Mouse (Mus musculus): ENCODE measurements around the gene Gstp3. TPM values are rescaled to one million over a fixed set of nuclear protein-coding genes. Genes with fewer than 3 reads are reported as not detected.

Gene Gstp3
- polyA plus RNA-seq, 1 experiment from 2014 or later = not detected

DNA sequence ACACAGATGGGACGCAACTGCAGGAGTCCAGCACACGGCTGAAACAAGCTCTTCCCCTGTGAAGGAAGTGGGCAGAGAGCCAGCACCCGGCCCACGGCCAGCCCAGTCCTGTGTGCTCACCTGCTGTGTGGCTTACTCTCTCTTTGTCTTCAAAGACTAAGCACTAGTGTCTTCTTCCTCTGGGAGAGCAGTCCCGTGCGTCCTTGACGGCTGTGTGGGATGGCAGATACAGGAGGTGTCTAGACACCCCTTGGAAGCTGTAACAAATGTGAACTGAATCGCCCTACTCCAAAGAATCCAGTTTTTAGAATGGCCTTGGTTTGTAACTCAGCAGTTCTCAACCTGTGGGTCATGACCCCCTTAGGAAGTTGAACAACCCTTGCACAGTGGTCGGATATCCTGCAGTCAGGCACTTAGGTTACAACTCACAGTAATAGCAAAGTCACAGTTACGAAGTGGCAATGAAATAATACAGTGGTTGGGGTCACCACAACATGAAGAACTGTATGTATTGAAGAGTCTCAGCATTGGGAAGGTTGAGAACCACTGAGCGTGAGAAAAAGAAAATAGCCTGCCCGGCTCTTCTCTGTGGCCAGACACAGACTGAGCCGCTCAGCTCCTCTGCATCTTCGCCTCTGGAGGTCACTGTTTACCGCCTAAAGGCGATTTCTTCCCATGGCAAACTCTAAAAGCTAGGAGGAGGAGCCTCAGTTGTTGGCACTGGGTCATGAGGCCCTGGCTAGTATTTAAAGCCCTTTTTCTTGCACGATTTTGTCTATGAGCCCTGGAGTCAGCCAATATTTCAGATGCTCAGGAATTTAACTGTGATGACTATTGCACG lies 40.4 kb downstream of the Gstp3 start:
- H3K27ac ChIP-seq = no peak overlapping the region
- ATAC-seq (ENCODE audit: low FRiP score) = peak; percentile 72; the same call in 1 of the 2 replicates
- H3K9ac ChIP-seq = no peak overlapping the region
- H3K36me3 ChIP-seq (replicated peaks; ENCODE audit: control insufficient read depth, insufficient read depth) = no peaks in the 10 kb centered on the region
- no peaks in the 10 kb centered on the region for H3K27me3 ChIP-seq (ENCODE audit: control insufficient read depth, insufficient read depth, low read length)
- 29% methylated on average over 18 of the region's 18 CpGs for WGBS
- peak; percentile 85 for DNase-seq (ENCODE audit: low spot score)
- no peaks in the 10 kb centered on the region for H3K4me1 ChIP-seq (replicated peaks; ENCODE audit: control insufficient read depth, insufficient read depth, low read length)
- H3K4me2 ChIP-seq (replicated peaks) = no peak overlapping the region
- no peak overlapping the region for H3K4me3 ChIP-seq (replicated peaks; ENCODE audit: low read length)
- H3K9me3 ChIP-seq (ENCODE audit: control insufficient read depth, low read length) = no peaks in the 10 kb centered on the region

DNA sequence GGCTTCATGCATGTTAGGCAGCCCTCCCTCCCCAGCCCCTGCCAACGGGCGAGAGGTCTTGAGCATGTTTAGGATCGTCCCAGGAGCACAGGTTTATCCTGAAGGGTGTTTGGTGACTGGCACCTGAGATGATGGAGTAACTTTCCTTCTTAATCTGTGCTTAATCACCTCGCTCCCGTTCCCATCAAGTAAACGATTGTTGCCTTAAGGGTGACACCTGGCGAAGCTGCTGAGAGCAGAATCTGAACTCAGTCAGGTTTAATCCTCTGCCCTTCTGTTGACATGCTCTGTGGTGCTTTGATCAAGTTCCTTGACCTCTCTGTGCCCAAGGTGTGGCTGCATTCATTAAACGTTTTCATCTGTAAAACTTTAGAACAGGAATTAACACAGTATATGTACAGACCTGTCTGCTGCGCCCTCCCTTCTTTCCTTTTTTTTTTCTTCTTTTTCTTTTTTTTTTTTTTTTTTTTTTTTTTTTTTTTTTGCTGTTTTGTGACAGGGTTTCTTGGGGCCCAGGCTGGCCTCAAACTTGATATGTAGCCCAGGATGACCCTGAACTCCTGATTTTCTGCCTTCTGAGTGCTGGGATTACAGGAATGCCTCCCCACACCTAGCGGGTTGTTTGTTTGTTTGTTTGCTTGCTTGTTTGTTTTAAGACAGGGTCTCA lies 41.3 kb downstream of the Gstp3 start:
- DNase-seq (ENCODE audit: low spot score) = no peak
- no peaks in the 10 kb centered on the region for H3K4me1 ChIP-seq (replicated peaks; ENCODE audit: control insufficient read depth, insufficient read depth, low read length)
- H3K27ac ChIP-seq = no peak overlapping the region
- no peak overlapping the region for H3K4me3 ChIP-seq (replicated peaks; ENCODE audit: low read length)
- WGBS = 70% methylated on average over 10 of the region's 10 CpGs
- no peak for ATAC-seq (ENCODE audit: low FRiP score)
- no peak overlapping the region for H3K4me2 ChIP-seq (replicated peaks)
- H3K9me3 ChIP-seq (ENCODE audit: control insufficient read depth, low read length) = no peaks in the 10 kb centered on the region
- no peak overlapping the region for H3K9ac ChIP-seq
- H3K36me3 ChIP-seq (replicated peaks; ENCODE audit: control insufficient read depth, insufficient read depth) = no peaks in the 10 kb centered on the region
- no peaks in the 10 kb centered on the region for H3K27me3 ChIP-seq (ENCODE audit: control insufficient read depth, insufficient read depth, low read length)

DNA sequence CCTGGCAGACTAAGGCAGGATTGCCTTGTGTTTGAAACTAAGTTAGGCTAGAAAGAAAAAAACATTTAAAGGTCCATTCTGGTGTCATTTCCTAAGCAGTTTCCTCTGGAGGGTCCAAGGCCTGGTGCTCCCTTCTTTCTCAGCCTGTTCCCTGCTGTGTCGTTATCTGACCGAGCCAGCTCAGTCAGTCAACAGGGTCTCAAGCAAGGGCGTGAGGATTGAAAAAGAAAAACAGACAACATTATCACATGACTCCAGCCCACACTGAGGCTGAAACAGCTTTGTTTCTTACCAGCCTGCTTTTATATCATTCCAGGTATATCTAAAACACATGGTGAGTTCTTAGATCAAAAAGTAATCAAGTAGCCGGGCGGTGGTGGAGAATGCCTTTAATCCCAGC lies 43.7 kb downstream of the Gstp3 start:
- no peak overlapping the region for H3K9ac ChIP-seq
- no peak overlapping the region for H3K27ac ChIP-seq
- WGBS = 68% methylated on average over 5 of the region's 5 CpGs
- H3K27me3 ChIP-seq (ENCODE audit: control insufficient read depth, insufficient read depth, low read length) = no peaks in the 10 kb centered on the region
- H3K36me3 ChIP-seq (replicated peaks; ENCODE audit: control insufficient read depth, insufficient read depth) = no peaks in the 10 kb centered on the region
- H3K9me3 ChIP-seq (ENCODE audit: control insufficient read depth, low read length) = no peaks in the 10 kb centered on the region
- no peak overlapping the region for H3K4me3 ChIP-seq (replicated peaks; ENCODE audit: low read length)
- no peak overlapping the region for H3K4me2 ChIP-seq (replicated peaks)
- H3K4me1 ChIP-seq (replicated peaks; ENCODE audit: control insufficient read depth, insufficient read depth, low read length) = peaks cover 5% of the 10 kb centered on the region; the same call in 1 of the 2 replicates
- DNase-seq (ENCODE audit: low spot score) = no peak
- ATAC-seq (ENCODE audit: low FRiP score) = no peak

DNA sequence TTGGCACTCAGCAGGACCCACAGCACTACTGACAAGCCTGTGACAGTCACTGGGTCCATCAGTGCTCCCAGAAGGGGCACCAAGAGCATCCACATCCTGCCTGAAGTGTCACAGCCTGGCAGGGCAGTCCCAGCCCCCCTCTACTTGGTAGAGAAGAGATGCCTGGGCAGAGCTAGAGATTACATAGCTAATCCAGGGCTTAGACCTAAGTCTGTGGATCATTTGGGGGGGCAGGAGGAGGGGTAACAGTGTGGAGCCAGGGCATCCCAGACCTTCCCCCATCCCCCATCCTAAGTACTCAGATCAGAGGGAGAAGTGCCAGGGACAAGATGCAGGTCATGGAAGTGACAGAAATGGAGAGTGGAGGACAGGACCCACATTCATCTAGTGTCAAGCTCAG lies 44.6 kb downstream of the Gstp3 start:
- Histone ChIP-seq H3K4me2 (replicated peaks) (no peak overlapping the region), H3K4me1 (replicated peaks; ENCODE audit: control insufficient read depth, insufficient read depth, low read length) (peaks cover 5% of the 10 kb centered on the region; the same call in 1 of the 2 replicates), H3K9me3 (ENCODE audit: control insufficient read depth, low read length) (no peaks in the 10 kb centered on the region), H3K27me3 (ENCODE audit: control insufficient read depth, insufficient read depth, low read length) (no peaks in the 10 kb centered on the region), H3K4me3 (replicated peaks; ENCODE audit: low read length) (no peak overlapping the region), H3K27ac (no peak overlapping the region), H3K9ac (no peak overlapping the region), H3K36me3 (replicated peaks; ENCODE audit: control insufficient read depth, insufficient read depth) (peaks cover 8% of the 10 kb centered on the region; the same call in 1 of the 2 replicates)
- DNase-seq (ENCODE audit: low spot score) (no peak), ATAC-seq (ENCODE audit: low FRiP score) (no peak)

DNA sequence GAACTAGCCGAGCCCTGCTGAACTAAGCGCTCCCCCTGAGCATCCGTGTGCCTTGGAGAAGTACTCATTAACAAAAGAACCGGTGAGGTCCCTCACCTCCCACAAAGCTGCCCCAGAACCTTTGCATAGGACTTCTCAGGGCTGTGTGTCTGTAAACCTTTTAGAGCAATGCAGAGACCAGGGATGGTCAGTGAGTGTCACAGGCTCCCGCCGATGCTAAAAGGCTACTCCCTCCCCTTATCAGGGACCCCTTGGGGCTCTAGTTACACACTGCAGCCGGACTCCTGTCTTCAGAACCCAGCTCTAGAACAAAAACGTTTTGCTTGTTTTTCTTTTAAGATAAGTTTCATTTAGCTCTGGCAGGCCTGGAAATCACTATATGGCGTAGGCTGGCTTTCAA lies 46.3 kb downstream of the Gstp3 start:
- WGBS = 24% methylated on average over 9 of the region's 9 CpGs
- Histone ChIP-seq H3K27me3 (ENCODE audit: control insufficient read depth, insufficient read depth, low read length) (no peaks in the 10 kb centered on the region), H3K27ac (no peak overlapping the region), H3K4me2 (replicated peaks) (peak overlapping the region; percentile 44), H3K9me3 (ENCODE audit: control insufficient read depth, low read length) (no peaks in the 10 kb centered on the region), H3K36me3 (replicated peaks; ENCODE audit: control insufficient read depth, insufficient read depth) (peaks cover 25% of the 10 kb centered on the region), H3K9ac (no peak overlapping the region), H3K4me1 (replicated peaks; ENCODE audit: control insufficient read depth, insufficient read depth, low read length) (peaks cover 5% of the 10 kb centered on the region; the same call in 1 of the 2 replicates), H3K4me3 (replicated peaks; ENCODE audit: low read length) (peak overlapping the region; percentile 74)
- DNase-seq (ENCODE audit: low spot score) (no peak), ATAC-seq (ENCODE audit: low FRiP score) (0 out of 2 replicates have a peak, but pooled peaks have one; percentile 28)

DNA sequence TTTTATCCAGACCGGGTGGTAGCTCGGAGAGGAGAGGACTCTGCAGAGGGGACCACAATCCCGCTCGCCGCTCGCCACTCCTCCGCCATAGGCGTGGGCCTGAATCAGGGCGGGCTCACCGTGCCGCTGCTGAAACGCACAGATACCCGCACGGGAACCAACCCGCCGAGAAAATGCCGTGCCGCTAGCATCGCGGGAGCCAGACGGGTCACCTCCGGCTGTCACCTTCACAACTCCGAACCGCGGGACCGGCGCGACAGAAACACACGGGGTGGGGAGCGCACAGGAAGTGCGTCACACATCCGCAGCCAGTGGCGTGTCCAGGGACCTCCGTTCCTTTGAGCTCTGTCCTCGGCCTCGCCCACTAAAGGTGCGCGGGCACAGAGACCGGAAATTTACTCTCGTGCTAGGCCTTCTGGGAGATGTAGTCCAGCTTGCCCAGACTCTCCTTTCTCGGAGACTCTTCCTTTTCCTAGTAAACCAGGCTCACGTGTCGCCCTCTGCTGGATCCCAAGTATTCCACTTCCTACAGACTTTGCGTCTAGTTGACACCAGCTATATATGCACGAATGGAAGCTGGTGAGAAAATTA lies 46.8 kb downstream of the Gstp3 start, which contains the start of gene Ndufv1:
Ndufv1 (minus strand) TSS at position 375 of the 591 bp plus-strand sequence.
- Histone ChIP-seq H3K4me1 (replicated peaks; ENCODE audit: control insufficient read depth, insufficient read depth, low read length) (peaks cover 5% of the 10 kb centered on the region; the same call in 1 of the 2 replicates), H3K9me3 (ENCODE audit: control insufficient read depth, low read length) (no peaks in the 10 kb centered on the region), H3K4me3 (replicated peaks; ENCODE audit: low read length) (peak within 1 kb of the TSS; percentile 74), H3K27me3 (ENCODE audit: control insufficient read depth, insufficient read depth, low read length) (no peaks in the 10 kb centered on the region), H3K27ac (peak within 1 kb of the TSS; percentile 70), H3K4me2 (replicated peaks) (peak within 1 kb of the TSS; percentile 74), H3K36me3 (replicated peaks; ENCODE audit: control insufficient read depth, insufficient read depth) (peaks cover 30% of the 10 kb centered on the region), H3K9ac (peak within 1 kb of the TSS; percentile 72)
- DNase-seq (ENCODE audit: low spot score) (peak; percentile 98), ATAC-seq (ENCODE audit: low FRiP score) (peak; percentile 99)
- WGBS = 0% methylated on average over 45 of the region's 45 CpGs

DNA sequence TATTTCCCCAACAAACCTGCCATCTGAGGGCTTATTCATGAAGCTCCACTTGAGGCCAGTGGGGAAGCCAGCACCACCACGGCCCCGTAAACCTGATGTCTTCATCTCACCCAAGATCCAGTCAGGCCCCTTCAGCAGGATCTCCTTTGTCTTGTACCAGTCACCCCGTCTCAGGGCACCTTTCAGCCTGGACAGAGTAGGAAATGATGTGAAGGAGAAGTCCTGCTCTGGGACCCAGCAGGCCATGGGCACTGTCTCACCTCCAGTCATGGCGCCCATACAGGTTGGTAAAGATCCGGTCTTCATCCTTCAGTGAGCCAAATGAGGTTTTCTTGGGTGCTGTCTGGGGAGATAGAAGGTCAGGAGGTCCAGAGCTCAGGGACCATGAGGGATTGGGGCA lies 48.3 kb downstream of the Gstp3 start:
- no peak for ATAC-seq (ENCODE audit: low FRiP score)
- H3K4me1 ChIP-seq (replicated peaks; ENCODE audit: control insufficient read depth, insufficient read depth, low read length) = peaks cover 5% of the 10 kb centered on the region; the same call in 1 of the 2 replicates
- H3K9me3 ChIP-seq (ENCODE audit: control insufficient read depth, low read length) = no peaks in the 10 kb centered on the region
- H3K27ac ChIP-seq = no peak overlapping the region
- WGBS = 94% methylated on average over 5 of the region's 5 CpGs
- no peak overlapping the region for H3K9ac ChIP-seq
- no peak overlapping the region for H3K4me3 ChIP-seq (replicated peaks; ENCODE audit: low read length)
- H3K27me3 ChIP-seq (ENCODE audit: control insufficient read depth, insufficient read depth, low read length) = no peaks in the 10 kb centered on the region
- DNase-seq (ENCODE audit: low spot score) = no peak
- H3K36me3 ChIP-seq (replicated peaks; ENCODE audit: control insufficient read depth, insufficient read depth) = peaks cover 45% of the 10 kb centered on the region
- no peak overlapping the region; the same call in 1 of the 2 replicates for H3K4me2 ChIP-seq (replicated peaks)

Data from hindbrain, embryonic 14.5 days (tissue).